Mouse (Mus musculus) stomach, embryonic 16.5 days (tissue): Measurements from ENCODE around the gene Stxbp3. TPM values are rescaled to one million over a fixed set of nuclear protein-coding genes. Genes with fewer than 3 reads are reported as not detected.
A peak's percentile ranks its signal among the peaks of the same experiment; 100 is the strongest.

Source experiments
- ATAC-seq: fragments of 200-750 bp; cut with Nextera tagmentation; 2 replicates; pipeline ENCODE4 v1.8.0; 2017; ENCODE audit warnings: moderate number of reproducible peaks, moderate TSS enrichment; ENCODE audit not compliant: insufficient read depth, low FRiP score
- H3K27ac ChIP-seq: fragments of 300-500 bp; sonication (generic); 2 replicates; pipeline ENCODE4 v1.5.1; 2014; ENCODE audit warnings: low read length
- H3K27me3 ChIP-seq: fragments of 300-500 bp; sonication (generic); 2 replicates; pipeline ENCODE4 v1.6.1; 2014; ENCODE audit warnings: low read length, control low read depth, mixed read lengths; ENCODE audit not compliant: control insufficient read depth, insufficient read depth
- H3K36me3 ChIP-seq: fragments of 300-500 bp; sonication (generic); 2 replicates; pipeline ENCODE4 v1.6.1; 2014; ENCODE audit warnings: low read length; ENCODE audit not compliant: control insufficient read depth, insufficient read depth
- H3K4me1 ChIP-seq: fragments of 300-500 bp; sonication (generic); 2 replicates; pipeline ENCODE4 v1.6.1; 2014; ENCODE audit warnings: low read length, control low read depth, mixed read lengths; ENCODE audit not compliant: control insufficient read depth, insufficient read depth
- H3K4me2 ChIP-seq: fragments of 300-500 bp; sonication (generic); 2 replicates; pipeline ENCODE4 v1.6.1; 2014; ENCODE audit warnings: low read depth, low read length, mixed read lengths
- H3K4me3 ChIP-seq: fragments of 300-500 bp; sonication (generic); replicated peaks from 2 replicates; pipeline ENCODE4 v1.5.1; 2014; ENCODE audit warnings: mild to moderate bottlenecking, low read length
- H3K9ac ChIP-seq: fragments of 300-500 bp; sonication (generic); 2 replicates; pipeline ENCODE4 v1.6.1; 2014; ENCODE audit warnings: low read length
- H3K9me3 ChIP-seq: fragments of 300-500 bp; sonication (generic); replicated peaks from 2 replicates; pipeline ENCODE4 v1.6.1; 2016; ENCODE audit warnings: low read length, control low read depth; ENCODE audit not compliant: control insufficient read depth
- WGBS: fragments of 180-500 bp; shearing (Covaris S2); extraction: QIAGEN DNeasy Blood & Tissue Kit; methylation state at CpG from one replicate; pipeline ENCODE4 v1.1.7; 2014; 5-methylcytosine and 5-hydroxymethylcytosine counted together
- polyA plus RNA-seq: library from polyadenylated mRNA; unstranded; fragments of >200 nt; fragmentation: Nextera tagmentation; extraction: Ambion mirVana; gene quantifications from 2 replicates; pipeline ENCODE4 v1.2.1, GENCODE M21; 2015

Stxbp3 gene
- polyA plus RNA-seq, 1 experiment from 2014 or later: 44.6 TPM

DNA sequence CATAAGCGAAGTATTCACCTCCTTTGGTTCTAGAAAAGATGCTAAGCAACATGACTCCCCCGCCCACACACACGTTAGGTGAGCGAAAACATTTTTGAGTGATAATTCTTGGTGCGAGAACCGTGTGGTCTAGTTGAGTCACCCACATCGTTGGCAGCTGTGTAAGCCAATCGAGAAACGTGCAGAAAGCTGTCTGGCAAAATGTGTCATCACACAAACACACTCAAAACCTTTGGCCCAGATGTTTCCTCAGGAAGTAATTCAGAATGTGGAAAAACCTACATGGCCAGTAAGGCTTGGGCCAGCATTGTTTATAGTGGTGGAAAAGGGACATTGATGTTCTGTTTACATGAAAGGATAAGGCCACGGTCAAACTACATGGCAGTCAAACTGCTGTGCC lies 72.9 kb downstream of the Stxbp3 start:
- Histone ChIP-seq H3K9ac (no peak overlapping the region), H3K9me3 (no peaks in the 10 kb centered on the region), H3K27ac (no peak overlapping the region), H3K4me2 (no peak overlapping the region), H3K4me1 (peaks cover 18% of the 10 kb centered on the region), H3K27me3 (no peaks in the 10 kb centered on the region), H3K36me3 (no peaks in the 10 kb centered on the region), H3K4me3 (no peak overlapping the region)
- ATAC-seq: no peak
- WGBS: 60% methylated on average over 10 of the region's 10 CpGs

DNA sequence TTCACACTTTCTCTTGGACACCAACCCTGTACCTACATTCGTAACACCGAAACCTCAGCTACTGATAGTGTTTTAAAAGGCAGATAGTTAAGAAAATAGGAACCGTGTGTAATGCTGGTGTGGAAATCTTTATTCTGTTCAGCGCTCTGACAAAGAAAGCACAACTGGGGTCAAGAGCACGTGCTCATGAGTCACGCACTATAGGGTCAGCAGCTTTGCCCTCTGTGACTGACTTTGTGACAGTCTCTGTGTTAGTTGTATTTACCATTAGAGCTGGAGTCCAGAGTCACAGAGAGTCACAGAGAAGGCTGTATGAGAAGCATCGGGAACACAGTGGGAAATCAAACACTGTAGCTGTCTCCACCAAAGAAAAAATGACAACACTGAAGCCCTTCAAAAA lies 73.4 kb downstream of the Stxbp3 start:
- WGBS: 77% methylated on average over 7 of the region's 7 CpGs
- no peaks in the 10 kb centered on the region for H3K9me3 ChIP-seq
- H3K4me3 ChIP-seq: no peak overlapping the region
- H3K9ac ChIP-seq: no peak overlapping the region
- ATAC-seq: no peak
- peaks cover 18% of the 10 kb centered on the region for H3K4me1 ChIP-seq
- H3K27me3 ChIP-seq: no peaks in the 10 kb centered on the region
- no peaks in the 10 kb centered on the region for H3K36me3 ChIP-seq
- H3K27ac ChIP-seq: no peak overlapping the region
- H3K4me2 ChIP-seq: no peak overlapping the region

- no peak overlapping the region for H3K4me3 ChIP-seq
- ATAC-seq: no peak
- H3K9ac ChIP-seq: no peak overlapping the region
- no peak overlapping the region for H3K4me2 ChIP-seq
- H3K9me3 ChIP-seq: no peaks in the 10 kb centered on the region
- H3K4me1 ChIP-seq: peaks cover 13% of the 10 kb centered on the region; the same call in 1 of the 2 replicates
- H3K36me3 ChIP-seq: no peaks in the 10 kb centered on the region
- H3K27me3 ChIP-seq: no peaks in the 10 kb centered on the region
- 88% methylated on average over 7 of the region's 7 CpGs for whole genome bisulfite sequencing
- H3K27ac ChIP-seq: no peak overlapping the region
These were observed 74.8 kb downstream of the Stxbp3 start for GRCm38 (mm10) chr3:108765476-108765875.

GRCm38 (mm10) chr3:108764976-108765375 lies 75.3 kb downstream of the Stxbp3 start:
- no peaks in the 10 kb centered on the region for H3K9me3 ChIP-seq

GRCm38 (mm10) chr3:108763691-108764090 lies 76.6 kb downstream of the Stxbp3 start:
- Histone ChIP-seq H3K9me3 (no peaks in the 10 kb centered on the region), H3K4me2 (no peak overlapping the region), H3K36me3 (no peaks in the 10 kb centered on the region), H3K4me3 (no peak overlapping the region), H3K27me3 (no peaks in the 10 kb centered on the region), H3K4me1 (peaks cover 21% of the 10 kb centered on the region; the same call in 1 of the 2 replicates), H3K27ac (no peak overlapping the region), H3K9ac (no peak overlapping the region)
- no peak for ATAC-seq
- 59% methylated on average over 2 of the region's 2 CpGs for WGBS

More at GRCm38 (mm10) chr3:108764976-108765375, 75.3 kb downstream of the Stxbp3 start:
- no peak; the same call in 1 of the 2 replicates for ATAC-seq
- no peak overlapping the region for H3K4me3 ChIP-seq
- H3K4me2 ChIP-seq: no peak overlapping the region
- 40% methylated on average over 7 of the region's 7 CpGs for WGBS
- H3K27ac ChIP-seq: no peak overlapping the region
- peaks cover 14% of the 10 kb centered on the region; the same call in 1 of the 2 replicates for H3K4me1 ChIP-seq
- no peaks in the 10 kb centered on the region for H3K27me3 ChIP-seq
- H3K36me3 ChIP-seq: no peaks in the 10 kb centered on the region
- H3K9ac ChIP-seq: no peak overlapping the region

DNA sequence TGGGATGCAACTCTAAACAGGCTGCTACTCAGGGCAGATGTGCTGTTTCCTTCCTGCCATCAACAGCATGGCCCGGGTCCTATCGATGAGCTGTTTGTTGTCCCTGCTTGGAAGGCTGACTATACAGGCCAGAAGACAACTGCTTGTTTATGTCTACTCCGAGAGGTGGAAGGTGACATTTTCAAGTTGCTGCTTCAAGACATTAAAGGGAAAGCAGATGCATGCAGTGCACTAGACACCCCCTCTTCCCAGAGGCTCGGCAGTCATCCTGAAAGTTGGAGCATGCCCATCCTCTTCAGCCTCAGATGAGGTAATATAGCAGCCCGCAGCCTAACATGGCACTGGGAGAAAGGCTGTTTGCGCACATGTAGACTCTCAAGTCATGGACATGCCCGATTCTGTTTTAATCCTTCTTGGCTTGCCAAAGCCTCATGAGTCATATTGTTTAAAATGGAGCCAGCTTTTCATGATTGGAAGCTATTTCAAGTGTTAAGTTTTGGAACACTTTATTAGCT lies 77.7 kb downstream of the Stxbp3 start:
- Histone ChIP-seq H3K9ac (no peak overlapping the region), H3K4me2 (no peak overlapping the region), H3K9me3 (no peaks in the 10 kb centered on the region), H3K36me3 (no peaks in the 10 kb centered on the region), H3K27ac (peak overlapping the region; percentile 40; the same call in 1 of the 2 replicates), H3K4me1 (peaks cover 21% of the 10 kb centered on the region; the same call in 1 of the 2 replicates), H3K27me3 (peaks cover 4% of the 10 kb centered on the region; the same call in 1 of the 2 replicates), H3K4me3 (no peak overlapping the region)
- WGBS: 57% methylated on average over 7 of the region's 7 CpGs
- ATAC-seq: peak; percentile 58; the same call in 1 of the 2 replicates

GRCm38 (mm10) chr3:108759566-108760420 lies 80.5 kb downstream of the Stxbp3 start:
- no peaks in the 10 kb centered on the region for H3K9me3 ChIP-seq
- 46% methylated on average over 11 of the region's 11 CpGs for WGBS
- H3K4me1 ChIP-seq: peaks cover 21% of the 10 kb centered on the region; the same call in 1 of the 2 replicates
- no peaks in the 10 kb centered on the region for H3K36me3 ChIP-seq
- 0 out of 2 replicates have a peak overlapping the region, but pooled peaks have one; percentile 23 for H3K9ac ChIP-seq
- peaks cover 4% of the 10 kb centered on the region; the same call in 1 of the 2 replicates for H3K27me3 ChIP-seq
- no peak overlapping the region for H3K4me3 ChIP-seq
- H3K27ac ChIP-seq: peak overlapping the region; percentile 84; the same call in 1 of the 2 replicates
- peak; percentile 81 for ATAC-seq
- no peak overlapping the region for H3K4me2 ChIP-seq

GRCm38 (mm10) chr3:108757570-108757969 lies 82.8 kb downstream of the Stxbp3 start:
- Histone ChIP-seq H3K4me3 (no peak overlapping the region), H3K36me3 (no peaks in the 10 kb centered on the region), H3K4me1 (peaks cover 12% of the 10 kb centered on the region; the same call in 1 of the 2 replicates), H3K27ac (no peak overlapping the region), H3K27me3 (peaks cover 4% of the 10 kb centered on the region; the same call in 1 of the 2 replicates), H3K4me2 (no peak overlapping the region), H3K9ac (no peak overlapping the region), H3K9me3 (no peaks in the 10 kb centered on the region)
- WGBS: 69% methylated on average over 9 of the region's 9 CpGs
- no peak for ATAC-seq

GRCm38 (mm10) chr3:108756131-108756530 lies 84.2 kb downstream of the Stxbp3 start:
- ATAC-seq: no peak
- H3K36me3 ChIP-seq: no peaks in the 10 kb centered on the region
- H3K9ac ChIP-seq: no peak overlapping the region
- H3K4me1 ChIP-seq: peaks cover 12% of the 10 kb centered on the region; the same call in 1 of the 2 replicates
- WGBS: 89% methylated on average over 1 of the region's 1 CpGs
- H3K27ac ChIP-seq: no peak overlapping the region
- no peaks in the 10 kb centered on the region for H3K9me3 ChIP-seq
- no peak overlapping the region for H3K4me2 ChIP-seq
- no peak overlapping the region for H3K4me3 ChIP-seq
- H3K27me3 ChIP-seq: peaks cover 4% of the 10 kb centered on the region; the same call in 1 of the 2 replicates
